In genomic region chr6:106991586-106991985, GRCm38 (mm10) we compare ENCODE assay signal across 15 mouse cellular contexts.
"Had no signal": no experiment of that assay in that cellular context is flagged by ENCODE, and none has a peak within 500 bp of the region (broad histone marks: within the 10 kb centered on the region; RNA-seq: fewer than 3 reads in every experiment).

No protein-coding gene starts in this region.

- H3K36me3 ChIP-seq: limb, embryonic 13.5 days; midbrain, embryonic 10.5 days; neural tube, embryonic 13.5 days; stomach, embryonic 15.5 days had no signal

- DNase-seq: kidney, adult 9 months; kidney, postnatal 36 days; layer of hippocampus, adult 9-11 months; lung, adult 18-20 months; lung, postnatal 4 days; retina, postnatal 1 day; right cerebral cortex, postnatal 14 days; thymus, postnatal 36 days had no signal

- ATAC-seq: midbrain, embryonic 16.5 days had no signal

- H3K9ac ChIP-seq: limb, embryonic 13.5 days; liver, embryonic 14.5 days; neural tube, embryonic 13.5 days; stomach, embryonic 15.5 days had no signal

- H3K4me1 ChIP-seq: limb, embryonic 13.5 days; midbrain, embryonic 10.5 days; neural tube, embryonic 13.5 days; stomach, embryonic 15.5 days had no signal

- H3K27ac ChIP-seq: kidney, postnatal 0 days; limb, embryonic 13.5 days; liver, embryonic 14.5 days; midbrain, embryonic 10.5 days; neural tube, embryonic 13.5 days; stomach, embryonic 15.5 days had no signal

- H3K4me2 ChIP-seq: limb, embryonic 13.5 days; neural tube, embryonic 13.5 days; stomach, embryonic 15.5 days had no signal

- H3K9me3 ChIP-seq: limb, embryonic 13.5 days; midbrain, embryonic 10.5 days; neural tube, embryonic 13.5 days; stomach, embryonic 15.5 days had no signal

- H3K27me3 ChIP-seq: limb, embryonic 13.5 days; neural tube, embryonic 13.5 days; stomach, embryonic 15.5 days had no signal

- H3K4me3 ChIP-seq: limb, embryonic 13.5 days; midbrain, embryonic 10.5 days; neural tube, embryonic 13.5 days; stomach, embryonic 15.5 days had no signal
